Mouse (Mus musculus) kidney, embryonic 16.5 days (tissue): ENCODE measurements around the gene Pm20d2. TPM values are rescaled to one million over a fixed set of nuclear protein-coding genes. Genes with fewer than 3 reads are reported as not detected.

Experiments used
- ATAC-seq: fragments of 200-750 bp; cut with Nextera tagmentation; 2 replicates; pipeline ENCODE4 v1.8.0; 2017; ENCODE audit warnings: moderate TSS enrichment; ENCODE audit not compliant: low FRiP score, low TSS enrichment
- H3K27ac ChIP-seq: fragments of 300-500 bp; sonication (generic); 2 replicates; pipeline ENCODE4 v1.5.1; 2014; ENCODE audit warnings: low read length
- H3K27me3 ChIP-seq: fragments of 300-500 bp; sonication (generic); 2 replicates; pipeline ENCODE4 v1.6.1; 2014; ENCODE audit warnings: low read length, control low read depth, mixed read lengths; ENCODE audit not compliant: insufficient read depth
- H3K36me3 ChIP-seq: fragments of 300-500 bp; sonication (generic); 2 replicates; pipeline ENCODE4 v1.6.1; 2014; ENCODE audit warnings: low read length, control low read depth, mixed read lengths; ENCODE audit not compliant: insufficient read depth
- H3K4me1 ChIP-seq: fragments of 300-500 bp; sonication (generic); 2 replicates; pipeline ENCODE4 v1.6.1; 2014; ENCODE audit warnings: low read length, control low read depth, mixed read lengths; ENCODE audit not compliant: insufficient read depth
- H3K4me2 ChIP-seq: fragments of 300-500 bp; sonication (generic); replicated peaks from 2 replicates; pipeline ENCODE4 v1.6.1; 2014; ENCODE audit warnings: low read depth, low read length
- H3K4me3 ChIP-seq: fragments of 300-500 bp; sonication (generic); 2 replicates; pipeline ENCODE4 v1.5.1; 2014; ENCODE audit warnings: mild to moderate bottlenecking, low read length
- H3K9ac ChIP-seq: fragments of 300-500 bp; sonication (generic); replicated peaks from 2 replicates; pipeline ENCODE4 v1.6.1; 2014; ENCODE audit warnings: low read length
- H3K9me3 ChIP-seq: fragments of 300-500 bp; sonication (generic); 2 replicates; pipeline ENCODE4 v1.6.1; 2016; ENCODE audit warnings: low read length, control low read depth
- WGBS: fragments of 180-500 bp; shearing (Covaris S2); extraction: QIAGEN DNeasy Blood & Tissue Kit; methylation state at CpG from one replicate; pipeline ENCODE4 v1.1.7; 2014; 5-methylcytosine and 5-hydroxymethylcytosine counted together
- polyA plus RNA-seq: library from polyadenylated mRNA; unstranded; fragments of >200 nt; fragmentation: Nextera tagmentation; extraction: Ambion mirVana; gene quantifications from 2 replicates; pipeline ENCODE4 v1.2.1, GENCODE M21; 2015

Gene Pm20d2
- polyA plus RNA-seq, 1 experiment from 2014 or later: 1.2 TPM

GRCm38 (mm10) chr4:33125409-33126084 lies 64.0 kb downstream of the Pm20d2 start:
- no peaks in the 10 kb centered on the region for H3K4me1 ChIP-seq
- H3K4me3 ChIP-seq: no peak overlapping the region
- H3K27ac ChIP-seq: no peak overlapping the region
- no peak for ATAC-seq
- H3K36me3 ChIP-seq: no peaks in the 10 kb centered on the region
- no peak overlapping the region for H3K4me2 ChIP-seq
- H3K9ac ChIP-seq: no peak overlapping the region
- 70% methylated on average over 10 of the region's 10 CpGs for WGBS
- H3K9me3 ChIP-seq: no peaks in the 10 kb centered on the region
- H3K27me3 ChIP-seq: no peaks in the 10 kb centered on the region

- 74% methylated on average over 6 of the region's 6 CpGs for WGBS
- Histone ChIP-seq H3K4me3 (no peak overlapping the region), H3K27me3 (no peaks in the 10 kb centered on the region), H3K9ac (no peak overlapping the region), H3K9me3 (no peaks in the 10 kb centered on the region), H3K27ac (no peak overlapping the region), H3K4me1 (no peaks in the 10 kb centered on the region), H3K36me3 (no peaks in the 10 kb centered on the region), H3K4me2 (no peak overlapping the region)
- no peak for ATAC-seq
These were observed 65.0 kb downstream of the Pm20d2 start for GRCm38 (mm10) chr4:33124493-33124892.

Other genes with a start within 250 kb of the Pm20d2 start
- gene Ankrd6, start 238.9 kb downstream of the Pm20d2 start, polyA plus RNA-seq: 13.8 and 15.4 TPM in 2 replicates
- 16.0 and 22.0 TPM in 2 replicates for gene Rragd, start 206.7 kb downstream of the Pm20d2 start, polyA plus RNA-seq
- 42.5 and 43.8 TPM in 2 replicates for gene Ube2j1, start 158.3 kb downstream of the Pm20d2 start, polyA plus RNA-seq
- 0.17 and 0.29 TPM in 2 replicates for gene Gabrr2, start 126.7 kb downstream of the Pm20d2 start, polyA plus RNA-seq
- gene Gabrr1, start 57.2 kb downstream of the Pm20d2 start, polyA plus RNA-seq: not detected in 2 replicates
- 5.0 and 5.5 TPM in 2 replicates for gene Srsf12, start 19.3 kb upstream of the Pm20d2 start, polyA plus RNA-seq
- gene Pnrc1, start 100.4 kb upstream of the Pm20d2 start, polyA plus RNA-seq: 81.9 and 83.0 TPM in 2 replicates
- gene Rngtt, start 120.6 kb upstream of the Pm20d2 start, polyA plus RNA-seq: 19.2 and 22.7 TPM in 2 replicates